Mouse (Mus musculus): ENCODE measurements around the gene Ciart. TPM values are rescaled to one million over a fixed set of nuclear protein-coding genes. Genes with fewer than 3 reads are reported as not detected.

Ciart gene
- total and polyA plus RNA-seq, 3 experiments = 1.0 to 5.1 (median 1.0) TPM

DNA sequence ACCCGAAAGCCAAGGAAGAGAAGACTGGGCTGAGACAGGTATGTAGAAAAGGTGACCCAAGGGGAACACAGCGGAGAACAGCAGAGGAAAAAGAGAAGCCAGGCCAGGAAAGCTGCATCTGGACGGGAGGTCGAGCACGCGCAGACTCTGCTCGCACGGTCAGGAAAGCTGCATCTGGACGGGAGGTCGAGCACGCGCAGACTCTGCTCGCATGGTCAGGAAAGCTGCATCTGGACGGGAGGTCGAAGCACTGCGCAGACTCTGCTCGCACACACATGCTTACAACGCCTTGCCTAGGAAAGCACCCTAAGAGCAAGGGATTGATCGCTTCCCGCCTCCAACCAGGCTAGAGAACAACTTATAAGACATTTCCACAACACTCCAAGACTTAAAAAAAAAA is 16.5 kb downstream of the Ciart start:
- TF ChIP-seq RAD21 (IDR thresholded peaks at IDR 0.05; ENCODE audit: low read depth, low read length) = no peak
- TF ChIP-seq SIN3A (IDR thresholded peaks at IDR 0.05; ENCODE audit: low read length) = no peak
- no peak for TF ChIP-seq JUND (conservative IDR thresholded peaks at IDR 0.05; ENCODE audit: low read depth, low read length)
- TF ChIP-seq USF1 (IDR thresholded peaks at IDR 0.05; ENCODE audit: low read depth, low read length) = no peak
- TF ChIP-seq USF2 (conservative IDR thresholded peaks at IDR 0.05; ENCODE audit: low read depth, low read length) = no peak
- TF ChIP-seq MAX (IDR thresholded peaks at IDR 0.05; ENCODE audit: low read length) = no peak
- no peak for TF ChIP-seq UBTF (IDR thresholded peaks at IDR 0.05; ENCODE audit: low read depth, low read length)
- no peak for TF ChIP-seq IRF4 (IDR thresholded peaks at IDR 0.05; ENCODE audit: low read depth, low read length)
- TF ChIP-seq ZMIZ1 (IDR thresholded peaks at IDR 0.05; ENCODE audit: low read depth, low read length) = no peak
- no peak for TF ChIP-seq NELFE (IDR thresholded peaks at IDR 0.05; ENCODE audit: low read depth, low read length)
- TF ChIP-seq ETS1 (conservative IDR thresholded peaks at IDR 0.05; ENCODE audit: low read depth, low read length) = no peak
- TF ChIP-seq POLR2AphosphoS2 (IDR thresholded peaks at IDR 0.05; ENCODE audit: low read depth, low read length) = no peak
- TF ChIP-seq CHD2 (IDR thresholded peaks at IDR 0.05; ENCODE audit: low read length) = no peak
- in situ Hi-C loops (cut with MboI; ENCODE audit: low pct_ligation_motif_present, low pct_unique_long_range_greater_than_20kb, low sequenced_read_pairs) (loop anchor here (5.0 kb wide), 1 partner anchor 37 kb away; the partner anchor contains the start of gene Car14), dilution Hi-C loops (cut with MboI; ENCODE audit: extremely low pct_ligation_motif_present, extremely low pct_unique_long_range_greater_than_20kb, low sequenced_read_pairs) (no loop called here)
- H3K27ac ChIP-seq (ENCODE audit: insufficient read depth, low read depth) = no peak overlapping the region
- no peak overlapping the region for H3K4me2 ChIP-seq (ENCODE audit: insufficient read depth, low read depth, poor library complexity, severe bottlenecking)
- H3K36me3 ChIP-seq (replicated peaks in 1 of 2; ENCODE audit: control insufficient read depth in 1 of 2, insufficient read depth in 1 of 2, low read length in 1 of 2) = peaks cover 41 to 79% of the 10 kb centered on the region in 2 experiments
- no peak overlapping the region for H3K4me3 ChIP-seq (replicated peaks in 1 of 3; ENCODE audit: low read depth in 2 of 3, low read length in 2 of 3, poor library complexity in 1 of 3)
- H3K9ac ChIP-seq (ENCODE audit: insufficient read depth, low read depth) = no peak overlapping the region
- DNase-seq (ENCODE audit: extremely low read depth) = no peak
- no peaks in the 10 kb centered on the region for H3K27me3 ChIP-seq (replicated peaks)
- peaks cover 17% of the 10 kb centered on the region for H3K79me2 ChIP-seq (replicated peaks; ENCODE audit: control insufficient read depth, extremely low read depth, insufficient read depth, poor library complexity, severe bottlenecking)
- peaks cover 3 to 12% of the 10 kb centered on the region in 2 experiments; a peak in 3 of 4 replicates for H3K4me1 ChIP-seq (ENCODE audit: control insufficient read depth in 1 of 2, insufficient read depth in 2 of 2)
- no peaks in the 10 kb centered on the region for H3K9me3 ChIP-seq (replicated peaks; ENCODE audit: low read length)

- H3K9me3 ChIP-seq (replicated peaks; ENCODE audit: low read length) = no peaks in the 10 kb centered on the region
- H3K36me3 ChIP-seq (replicated peaks in 1 of 2; ENCODE audit: control insufficient read depth in 1 of 2, insufficient read depth in 1 of 2, low read length in 1 of 2) = peaks cover 41 to 81% of the 10 kb centered on the region in 2 experiments
- H3K4me3 ChIP-seq (replicated peaks in 1 of 3; ENCODE audit: low read depth in 2 of 3, low read length in 2 of 3, poor library complexity in 1 of 3) = no peak overlapping the region
- no peak for TF ChIP-seq GABPA (IDR thresholded peaks at IDR 0.05; ENCODE audit: insufficient replicate concordance, low read depth, low read length)
- no peak for TF ChIP-seq POLR2AphosphoS2 (IDR thresholded peaks at IDR 0.05; ENCODE audit: low read depth, low read length)
- TF ChIP-seq UBTF (IDR thresholded peaks at IDR 0.05; ENCODE audit: low read depth, low read length) = no peak
- TF ChIP-seq EP300 (IDR thresholded peaks at IDR 0.05; ENCODE audit: low read length) = no peak
- no peak for TF ChIP-seq KAT2A (IDR thresholded peaks at IDR 0.05; ENCODE audit: insufficient replicate concordance, low read length)
- TF ChIP-seq MEF2A (IDR thresholded peaks at IDR 0.05; ENCODE audit: borderline replicate concordance, low read depth, low read length) = no peak
- TF ChIP-seq MAZ (IDR thresholded peaks at IDR 0.05; ENCODE audit: low read depth, low read length) = no peak
- TF ChIP-seq ZMIZ1 (IDR thresholded peaks at IDR 0.05; ENCODE audit: low read depth, low read length) = no peak
- TF ChIP-seq E2F4 (IDR thresholded peaks at IDR 0.05; ENCODE audit: insufficient replicate concordance, low read depth, low read length) = no peak
- TF ChIP-seq ZNF384 (IDR thresholded peaks at IDR 0.05; ENCODE audit: low read depth, low read length) = no peak
- TF ChIP-seq USF2 (conservative IDR thresholded peaks at IDR 0.05; ENCODE audit: low read depth, low read length) = no peak
- no peak for TF ChIP-seq JUND (conservative IDR thresholded peaks at IDR 0.05; ENCODE audit: low read depth, low read length)
- no peak for TF ChIP-seq TCF12 (IDR thresholded peaks at IDR 0.05; ENCODE audit: low read depth, low read length)
- no peak for TF ChIP-seq PAX5 (IDR thresholded peaks at IDR 0.05; ENCODE audit: low read length)
- no peak for TF ChIP-seq CTCF (conservative IDR thresholded peaks at IDR 0.05 in 1 of 2, IDR thresholded peaks at IDR 0.05 in 1 of 2; ENCODE audit: low read depth in 2 of 2, low read length in 2 of 2)
- TF ChIP-seq BHLHE40 (IDR thresholded peaks at IDR 0.05; ENCODE audit: low read depth, low read length) = no peak
- no peak for TF ChIP-seq RCOR1 (conservative IDR thresholded peaks at IDR 0.05; ENCODE audit: low read depth, low read length)
- TF ChIP-seq MAFK (IDR thresholded peaks at IDR 0.05; ENCODE audit: insufficient replicate concordance, low read length) = no peak
- dilution Hi-C loops (cut with MboI; ENCODE audit: extremely low pct_ligation_motif_present, extremely low pct_unique_long_range_greater_than_20kb, low sequenced_read_pairs) (no loop called here), in situ Hi-C loops (cut with MboI; ENCODE audit: low pct_ligation_motif_present, low pct_unique_long_range_greater_than_20kb, low sequenced_read_pairs) (loop anchor here (5.0 kb wide), 1 partner anchor 37 kb away; the partner anchor contains the start of gene Car14)
- DNase-seq (ENCODE audit: extremely low read depth) = no peak
- H3K9ac ChIP-seq (ENCODE audit: insufficient read depth, low read depth) = no peak overlapping the region
- H3K79me2 ChIP-seq (replicated peaks; ENCODE audit: control insufficient read depth, extremely low read depth, insufficient read depth, poor library complexity, severe bottlenecking) = peaks cover 11% of the 10 kb centered on the region
- no peak overlapping the region for H3K27ac ChIP-seq (ENCODE audit: insufficient read depth, low read depth)
- H3K4me2 ChIP-seq (ENCODE audit: insufficient read depth, low read depth, poor library complexity, severe bottlenecking) = no peak overlapping the region
- H3K4me1 ChIP-seq (ENCODE audit: control insufficient read depth in 1 of 2, insufficient read depth in 2 of 2) = peaks cover 0 to 7% of the 10 kb centered on the region in 2 experiments; a peak in 2 of 4 replicates
- H3K27me3 ChIP-seq (replicated peaks) = no peaks in the 10 kb centered on the region
Observed at GRCm38 (mm10) chr3:95865050-95865449, 17.0 kb downstream of the Ciart start.
